Mouse (Mus musculus): ENCODE data around the gene Exoc1.

- no peak for TF ChIP-seq CTCF (IDR thresholded peaks at IDR 0.05; ENCODE audit: low read depth, low read length)
- no peak for TF ChIP-seq POLR2A (IDR thresholded peaks at IDR 0.05; ENCODE audit: extremely low read depth, insufficient read depth, low read length)
These were observed 60.2 kb downstream of the Exoc1 start for GRCm38 (mm10) chr5:76589311-76589710.
